Comparison of ENCODE assay signal across 23 mouse cellular contexts in the genomic region with DNA sequence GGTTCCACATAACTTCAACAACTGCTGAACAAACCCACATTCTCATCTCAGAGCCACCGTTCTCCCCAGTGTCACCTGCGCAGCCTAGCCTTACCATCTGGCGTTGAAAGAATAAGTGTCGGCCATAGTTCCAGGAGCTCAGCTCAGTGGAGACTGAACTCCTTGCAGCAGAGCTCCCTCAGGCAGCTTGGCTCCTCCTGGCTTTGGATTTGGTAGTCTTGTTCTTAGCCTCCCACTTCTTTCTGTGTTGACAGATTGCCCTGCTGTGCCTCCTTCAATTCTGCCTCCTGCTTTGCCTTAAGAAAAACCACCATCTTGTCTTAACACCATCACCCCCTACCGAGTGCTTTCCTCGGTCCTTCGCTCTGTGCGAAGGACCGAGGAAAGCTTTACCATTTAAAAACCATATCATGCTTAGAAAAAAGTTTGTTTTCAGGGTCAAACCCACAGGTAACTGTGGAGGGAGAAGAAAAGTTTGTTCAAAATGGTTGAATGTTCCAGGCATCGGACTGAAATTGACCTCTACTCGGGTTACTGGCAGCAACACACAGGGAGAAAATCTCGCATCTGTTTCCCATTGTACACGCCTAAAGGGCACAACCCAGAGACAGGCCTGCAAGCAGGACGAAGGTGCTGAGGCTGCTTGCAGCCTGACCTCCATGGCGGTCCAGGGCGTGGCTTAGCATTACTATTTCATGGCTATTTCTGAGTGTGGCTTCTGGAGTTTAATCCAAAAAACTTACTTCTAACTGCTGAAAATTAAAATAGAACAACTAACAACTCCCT. TPM values are rescaled to one million over a fixed set of nuclear protein-coding genes. Genes with fewer than 3 reads are reported as not detected.
DNase-seq lines count a peak whose midpoint lies in the region; ATAC-seq and TF ChIP-seq lines count a peak whose summit lies in the region.
"Had no signal": no experiment of that assay in that cellular context is flagged by ENCODE, and none has a peak within 500 bp of the region (broad histone marks: within the 10 kb centered on the region; RNA-seq: fewer than 3 reads in every experiment).

No protein-coding gene starts in this region.

- no peak overlapping the region for H3K4me3 ChIP-seq in hindbrain, embryonic 10.5 days
- no peak overlapping the region for H3K4me3 ChIP-seq in hindbrain, postnatal 0 days (ENCODE audit: low read length)
- H3K4me3 ChIP-seq in embryonic facial prominence, embryonic 10.5 days: no peak overlapping the region
- no peak overlapping the region for H3K4me3 ChIP-seq in limb, embryonic 11.5 days (ENCODE audit: low read depth, low read length)
- H3K4me3 ChIP-seq: hindbrain, embryonic 15.5 days had no signal

- H3K27ac ChIP-seq in hindbrain, embryonic 10.5 days: no peak overlapping the region
- H3K27ac ChIP-seq in hindbrain, postnatal 0 days: no peak overlapping the region
- H3K27ac ChIP-seq in embryonic facial prominence, embryonic 10.5 days (replicated peaks): peak overlapping the region; percentile 74
- H3K27ac ChIP-seq in limb, embryonic 11.5 days (replicated peaks; ENCODE audit: low read depth, low read length): peak overlapping the region; percentile 72
- H3K27ac ChIP-seq: hindbrain, embryonic 15.5 days had no signal

- no peak overlapping the region for H3K4me2 ChIP-seq in hindbrain, postnatal 0 days (ENCODE audit: low read depth, low read length)
- H3K4me2 ChIP-seq in limb, embryonic 11.5 days (ENCODE audit: low read depth, severe bottlenecking): no peak overlapping the region
- H3K4me2 ChIP-seq: hindbrain, embryonic 15.5 days; liver, embryonic 11.5 days; midbrain, embryonic 11.5 days had no signal

- DNase-seq in hindbrain, embryonic 10.5 days (ENCODE audit: low spot score): peak; percentile 52
- no peak for DNase-seq in hindbrain, postnatal 0 days (ENCODE audit: low spot score)
- peak; percentile 74 for DNase-seq in brain, adult 2 months (ENCODE audit: low read depth, low spot score)
- peak; percentile 78 for DNase-seq in embryonic facial prominence, embryonic 10.5 days (ENCODE audit: low spot score)
- DNase-seq in limb, embryonic 11.5 days (ENCODE audit: low spot score): peak; percentile 76
- DNase-seq in cerebellum, postnatal 25 days: no peak
- DNase-seq in heart, postnatal 4 days: no peak
- DNase-seq: adrenal gland, adult 2 months; cerebellum, adult 11-12 months; cerebellum, postnatal 36 days; gastrocnemius, postnatal 36 days; kidney, adult 9 months; kidney, postnatal 36 days; liver, postnatal 0 days; retina, postnatal 1 day; right cerebral cortex, postnatal 25 days; spleen, adult 18-20 months had no signal

- no peaks in the 10 kb centered on the region for H3K36me3 ChIP-seq in hindbrain, embryonic 10.5 days
- H3K36me3 ChIP-seq in hindbrain, postnatal 0 days (ENCODE audit: insufficient read depth, low read length): no peaks in the 10 kb centered on the region
- H3K36me3 ChIP-seq in embryonic facial prominence, embryonic 10.5 days (replicated peaks): no peaks in the 10 kb centered on the region
- no peaks in the 10 kb centered on the region for H3K36me3 ChIP-seq in limb, embryonic 11.5 days (ENCODE audit: control insufficient read depth, insufficient read depth, low read length)
- H3K36me3 ChIP-seq: hindbrain, embryonic 15.5 days had no signal

- no peak overlapping the region for H3K9ac ChIP-seq in hindbrain, postnatal 0 days (replicated peaks; ENCODE audit: low read length)
- no peak overlapping the region for H3K9ac ChIP-seq in limb, embryonic 11.5 days (ENCODE audit: low read length)
- H3K9ac ChIP-seq: hindbrain, embryonic 15.5 days; liver, postnatal 0 days had no signal

- peaks cover 39% of the 10 kb centered on the region for H3K4me1 ChIP-seq in hindbrain, embryonic 10.5 days (replicated peaks)
- H3K4me1 ChIP-seq in hindbrain, postnatal 0 days (ENCODE audit: insufficient read depth, low read length): 0 out of 2 replicates have a peak, but pooled peaks cover 11% of the 10 kb centered on the region
- peaks cover 67% of the 10 kb centered on the region for H3K4me1 ChIP-seq in embryonic facial prominence, embryonic 10.5 days
- H3K4me1 ChIP-seq in limb, embryonic 11.5 days (ENCODE audit: control insufficient read depth, insufficient read depth, low read length): peaks cover 25% of the 10 kb centered on the region

- 48% methylated on average over 16 of the region's 16 CpGs for WGBS in hindbrain, embryonic 10.5 days
- 63% methylated on average over 16 of the region's 16 CpGs for WGBS in hindbrain, postnatal 0 days
- 42% methylated on average over 16 of the region's 16 CpGs for WGBS in embryonic facial prominence, embryonic 10.5 days
- whole genome bisulfite sequencing in limb, embryonic 11.5 days: 28% methylated on average over 16 of the region's 16 CpGs

- peaks cover 34% of the 10 kb centered on the region for H3K27me3 ChIP-seq in hindbrain, embryonic 10.5 days (ENCODE audit: insufficient read depth, poor library complexity, severe bottlenecking)
- H3K27me3 ChIP-seq in hindbrain, postnatal 0 days (ENCODE audit: insufficient read depth, low read length): no peaks in the 10 kb centered on the region
- peaks cover 29% of the 10 kb centered on the region for H3K27me3 ChIP-seq in embryonic facial prominence, embryonic 10.5 days (replicated peaks; ENCODE audit: low read depth, poor library complexity, severe bottlenecking)
- H3K27me3 ChIP-seq in limb, embryonic 11.5 days (ENCODE audit: control insufficient read depth, insufficient read depth, low read length): no peaks in the 10 kb centered on the region
- H3K27me3 ChIP-seq: hindbrain, embryonic 15.5 days had no signal

- no peaks in the 10 kb centered on the region for H3K9me3 ChIP-seq in hindbrain, embryonic 10.5 days
- no peaks in the 10 kb centered on the region for H3K9me3 ChIP-seq in hindbrain, postnatal 0 days (ENCODE audit: low read length)
- H3K9me3 ChIP-seq in embryonic facial prominence, embryonic 10.5 days: no peaks in the 10 kb centered on the region
- H3K9me3 ChIP-seq in limb, embryonic 11.5 days (ENCODE audit: control insufficient read depth, low read length): no peaks in the 10 kb centered on the region
- H3K9me3 ChIP-seq: hindbrain, embryonic 15.5 days had no signal

- no peak for ATAC-seq in hindbrain, postnatal 0 days
- no peak for ATAC-seq in limb, embryonic 11.5 days (ENCODE audit: insufficient number of reproducible peaks, low FRiP score, low TSS enrichment, low read depth)
- ATAC-seq: forebrain, embryonic 16.5 days; intestine, embryonic 16.5 days; liver, postnatal 0 days; lung, postnatal 0 days had no signal

- TF ChIP-seq CTCF in hindbrain, postnatal 0 days (IDR thresholded peaks at IDR 0.05; ENCODE audit: low read depth): no peak

RNA-seq across cellular contexts. Expression of gene Bach2, which starts 2.5 kb away (rescaled TPM):
- 9.5 and 13.4 TPM in 2 replicates for polyA plus RNA-seq in hindbrain, embryonic 10.5 days (2016; fragmentation: Nextera tagmentation; extraction: Ambion mirVana)
- total RNA-seq in hindbrain, postnatal 0 days (2014; rRNA removed): 11.7 and 13.9 TPM in 2 replicates
- 12.6 and 14.7 TPM in 2 replicates for polyA plus RNA-seq in hindbrain, postnatal 0 days (2015; fragmentation: Nextera tagmentation; extraction: Ambion mirVana)
- polyA plus RNA-seq in embryonic facial prominence, embryonic 10.5 days (2016; fragmentation: Nextera tagmentation; extraction: Ambion mirVana): 12.2 and 12.4 TPM in 2 replicates
- 16.4 and 17.9 TPM in 2 replicates for polyA plus RNA-seq in limb, embryonic 11.5 days (2014; fragmentation: Nextera tagmentation; extraction: Ambion mirVana)
- 10 to 100 TPM; 23.9 to 24.5 TPM for total RNA-seq in heart, postnatal 4 days (2021)

Comparison
In these comparisons a context has a peak if more than half of its experiments do, and no peak if none do; other contexts are left out.
1. DNase-seq: peak in hindbrain, embryonic 10.5 days (single experiment), brain, adult 2 months (single experiment), embryonic facial prominence, embryonic 10.5 days (single experiment) and limb, embryonic 11.5 days (single experiment); none in hindbrain, postnatal 0 days (single experiment), cerebellum, postnatal 25 days (0 of 2) and heart, postnatal 4 days (single experiment).
2. H3K27ac ChIP-seq: peak in embryonic facial prominence, embryonic 10.5 days (single experiment) and limb, embryonic 11.5 days (single experiment); none in hindbrain, embryonic 10.5 days (single experiment) and hindbrain, postnatal 0 days (single experiment).